Mouse (Mus musculus): ENCODE measurements at regions not wholly inside any gene's neighbourhood (a gene's known extent, or its start where the extent isn't known, plus 50 kb on each side); places are given as distances from the start of the nearest gene placed in this dataset.

DNA sequence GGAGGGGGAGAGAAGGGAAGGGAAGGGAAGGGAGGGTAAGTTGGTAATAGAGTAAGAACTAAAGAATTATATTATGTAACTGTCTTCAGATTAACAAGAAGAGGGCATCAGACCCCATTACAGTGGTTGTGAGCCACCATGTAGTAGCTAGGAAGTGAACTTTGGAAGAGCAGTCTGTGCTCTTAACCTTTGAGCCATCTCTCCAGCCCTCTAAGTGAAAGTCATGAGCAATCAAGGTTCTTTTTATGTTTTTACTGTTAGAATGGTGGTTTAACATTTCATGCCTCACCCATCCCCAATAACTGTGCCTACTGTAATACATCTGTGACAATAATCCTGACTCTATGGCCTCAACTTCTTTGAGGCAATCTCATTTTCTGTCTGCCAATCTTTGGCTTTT lies 169.6 kb upstream of the Arhgap24 start:
- TF ChIP-seq CTCF (IDR thresholded peaks at IDR 0.05; ENCODE audit: low read depth, low read length) (no peak), POLR2A (IDR thresholded peaks at IDR 0.05; ENCODE audit: borderline replicate concordance, low read depth, low read length) (no peak)

Measured in bone marrow macrophage, adult 2 months (primary cell).